Mouse (Mus musculus) right cerebral cortex, postnatal 36 days (tissue): ENCODE results near the gene Rps19.

Source experiments
- DNase-seq, 2 experiments: peaks; one replicate each; pipeline ENCODE4 v3.0.0; 2022; ENCODE audit warnings: low spot score in 2 of 2, mixed read lengths in 1 of 2

Rps19 gene

DNA sequence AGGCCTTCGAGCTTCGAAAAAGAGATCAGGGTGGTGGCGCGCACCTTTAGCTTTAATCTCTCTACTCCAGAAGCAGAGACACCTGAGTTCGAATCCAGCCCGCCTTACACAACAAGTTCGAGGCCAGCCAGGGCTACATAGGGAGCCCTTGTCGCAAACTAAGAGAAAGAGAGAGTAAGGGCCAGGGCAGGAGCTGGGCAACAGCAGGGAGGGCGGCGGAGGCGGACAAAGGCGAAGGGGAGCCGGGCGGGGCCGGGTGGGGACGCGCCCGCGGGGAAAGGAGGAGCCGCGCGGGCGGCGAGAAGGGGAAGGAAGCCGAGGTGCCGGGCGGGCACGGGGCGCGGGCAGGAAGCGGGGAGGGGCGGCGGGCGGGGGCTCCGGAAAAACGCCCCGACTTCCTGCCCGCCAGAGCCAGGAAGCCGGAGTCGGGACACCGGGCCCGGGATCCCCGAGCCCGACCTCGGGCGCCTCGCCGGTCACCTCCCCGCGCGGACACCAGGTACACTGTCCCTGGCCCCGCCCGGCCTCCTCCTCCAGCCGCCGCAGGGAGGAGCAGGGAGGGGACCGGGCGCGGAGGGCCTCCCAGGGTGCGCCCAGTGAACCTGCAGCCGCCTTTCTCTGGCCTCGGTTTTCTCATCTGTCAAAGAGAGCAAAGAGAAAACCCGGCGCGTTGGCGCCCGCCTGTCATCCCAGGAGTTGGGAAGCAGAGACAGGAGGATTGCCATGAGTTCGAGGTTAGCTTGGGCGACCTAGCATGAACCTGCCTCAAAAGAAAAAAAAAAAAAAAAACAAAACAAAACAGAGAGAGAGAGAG is 18.7 kb downstream of the Rps19 start, which contains the start of gene Arhgef1:
Arhgef1 (plus strand) TSS at position 283 of the 814 bp plus-strand sequence.
- DNase-seq, result no peak

- DNase-seq, result no peak
These were observed 19.3 kb downstream of the Rps19 start for GRCm38 (mm10) chr7:24903444-24903825.

GRCm38 (mm10) chr7:24904070-24904483 is 19.9 kb downstream of the Rps19 start:
- peak; percentile 96 to 97 for DNase-seq

DNA sequence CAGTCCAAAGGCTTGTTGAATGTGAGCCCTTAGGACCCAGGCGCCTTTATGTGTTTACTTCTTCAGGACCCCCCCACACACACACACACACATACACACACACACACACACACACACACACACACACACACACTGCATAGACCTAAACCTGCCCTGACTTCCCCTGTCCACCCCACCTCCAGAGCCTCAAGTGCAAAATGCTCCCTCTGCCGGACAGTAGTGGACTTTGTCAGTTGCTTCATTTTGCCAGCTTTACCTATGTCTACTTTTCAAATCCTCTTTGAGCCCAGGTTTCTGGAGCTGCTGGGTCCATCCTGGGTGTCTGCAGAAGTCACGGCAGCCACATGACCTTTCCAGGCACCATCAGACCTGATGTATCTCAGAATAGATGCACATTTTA is 20.8 kb downstream of the Rps19 start:
- peak in 1 of 2 experiments; percentile 33 for DNase-seq

DNA sequence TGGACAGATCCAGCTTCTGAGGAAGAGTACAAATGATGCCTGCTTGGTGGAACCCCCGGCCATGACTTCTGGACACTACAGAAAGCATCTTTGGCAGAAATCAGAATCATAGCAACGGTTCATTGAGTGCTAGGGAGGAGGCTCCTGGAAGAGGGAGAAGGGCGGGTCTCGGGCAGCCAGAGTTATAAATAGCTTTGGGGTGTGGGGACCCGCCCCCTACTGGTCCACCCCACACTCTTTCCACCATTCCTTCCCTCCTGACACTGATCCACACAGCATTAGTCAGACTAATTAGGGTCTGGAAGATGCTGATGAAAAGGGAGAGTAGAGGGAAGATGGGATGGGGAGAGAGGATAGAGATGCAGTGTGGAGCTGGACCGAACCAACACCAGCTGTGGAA is 22.4 kb downstream of the Rps19 start:
- DNase-seq, result no peak

GRCm38 (mm10) chr7:24907211-24907748 is 23.1 kb downstream of the Rps19 start:
- DNase-seq, result no peak

DNA sequence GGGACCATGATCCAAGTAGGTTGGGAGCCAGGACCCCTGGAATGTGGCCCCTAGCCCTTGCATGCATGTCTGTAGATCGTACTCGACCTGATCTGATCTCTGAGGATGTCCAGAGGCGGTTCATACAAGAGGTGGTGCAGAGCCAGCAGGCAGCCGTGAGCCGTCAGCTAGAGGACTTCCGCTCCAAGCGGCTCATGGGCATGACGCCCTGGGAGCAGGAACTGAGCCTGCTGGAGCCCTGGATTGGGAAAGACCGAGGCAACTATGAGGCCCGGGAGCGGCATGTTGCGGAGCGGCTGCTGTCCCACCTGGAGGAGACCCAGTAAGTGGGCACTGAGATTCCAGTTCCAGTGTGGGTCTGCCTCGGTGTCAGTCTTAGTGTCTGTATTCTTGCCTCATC is 28.3 kb downstream of the Rps19 start:
- DNase-seq, result no peak

DNA sequence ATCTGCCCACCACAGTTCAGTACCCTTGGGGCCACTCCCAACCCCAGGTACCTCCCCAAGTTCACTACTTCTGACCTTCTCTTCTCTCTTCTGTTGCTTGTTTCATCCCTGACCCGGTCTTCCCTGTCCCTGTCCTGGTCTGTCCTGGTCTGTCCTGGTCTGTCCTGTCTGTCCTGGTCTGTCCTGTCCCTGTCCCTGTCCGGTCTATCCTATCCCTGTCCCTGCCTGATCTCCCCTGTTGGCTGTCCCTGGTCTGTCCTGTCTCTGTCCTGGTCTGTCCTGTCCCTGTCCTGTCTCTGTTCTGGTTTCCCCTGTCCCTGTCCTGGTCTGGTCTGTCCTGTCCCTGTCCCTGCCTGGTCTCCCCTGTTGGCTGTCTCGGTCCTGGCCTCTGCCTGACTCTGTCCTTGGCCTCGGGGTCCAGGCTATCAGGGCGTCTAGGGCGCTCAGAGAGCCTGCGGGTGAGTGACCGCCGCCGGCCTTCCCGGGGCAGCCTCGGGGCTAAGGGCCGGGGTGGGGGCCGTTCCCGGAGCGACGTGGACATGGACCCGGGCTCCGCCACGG is 34.7 kb downstream of the Rps19 start:
- no peak for DNase-seq

GRCm38 (mm10) chr7:24919728-24920127 is 35.6 kb downstream of the Rps19 start:
- no peak for DNase-seq

DNA sequence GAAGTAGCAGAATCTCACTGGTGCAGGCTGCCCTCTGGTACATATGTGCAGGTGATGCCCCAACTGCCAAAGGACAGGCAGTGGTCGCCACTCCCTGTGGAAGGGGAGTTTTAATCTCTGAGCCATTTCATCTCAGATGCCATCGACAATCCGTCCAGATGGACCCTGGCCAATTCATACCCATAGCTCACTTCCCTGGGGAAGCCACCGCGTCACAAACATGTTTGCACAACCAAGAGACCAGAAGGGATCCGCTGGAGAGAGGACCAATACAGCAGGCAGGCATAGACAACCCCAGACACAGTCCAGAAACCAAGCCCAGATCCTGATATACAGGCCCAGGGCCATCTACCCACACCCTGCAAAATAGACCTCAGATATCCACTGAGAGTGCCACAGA is 46.3 kb downstream of the Rps19 start:
- DNase-seq, result no peak

DNA sequence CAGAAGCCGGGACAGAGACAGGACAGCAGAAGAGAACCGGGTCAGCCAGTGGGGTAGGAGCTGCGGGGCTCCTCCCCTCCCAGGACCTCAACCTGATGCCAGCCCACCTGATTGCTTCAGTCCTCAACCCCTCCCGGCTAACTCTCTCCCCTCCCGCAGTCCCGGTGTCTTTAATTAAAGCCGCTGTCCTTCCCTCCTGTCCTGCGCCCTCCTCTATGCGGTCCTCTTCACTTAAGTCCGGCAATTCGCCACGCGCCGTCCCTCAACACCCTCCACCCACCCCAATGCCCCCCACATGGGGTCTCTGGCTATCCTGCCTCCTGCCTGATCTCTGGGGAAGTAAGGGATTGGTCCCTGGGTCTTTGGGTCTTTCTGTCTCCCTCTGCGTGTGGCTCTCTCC is 47.5 kb downstream of the Rps19 start:
- DNase-seq, result no peak
